Mouse (Mus musculus): ENCODE data around the gene Qtrt2.

Qtrt2 gene

DNA sequence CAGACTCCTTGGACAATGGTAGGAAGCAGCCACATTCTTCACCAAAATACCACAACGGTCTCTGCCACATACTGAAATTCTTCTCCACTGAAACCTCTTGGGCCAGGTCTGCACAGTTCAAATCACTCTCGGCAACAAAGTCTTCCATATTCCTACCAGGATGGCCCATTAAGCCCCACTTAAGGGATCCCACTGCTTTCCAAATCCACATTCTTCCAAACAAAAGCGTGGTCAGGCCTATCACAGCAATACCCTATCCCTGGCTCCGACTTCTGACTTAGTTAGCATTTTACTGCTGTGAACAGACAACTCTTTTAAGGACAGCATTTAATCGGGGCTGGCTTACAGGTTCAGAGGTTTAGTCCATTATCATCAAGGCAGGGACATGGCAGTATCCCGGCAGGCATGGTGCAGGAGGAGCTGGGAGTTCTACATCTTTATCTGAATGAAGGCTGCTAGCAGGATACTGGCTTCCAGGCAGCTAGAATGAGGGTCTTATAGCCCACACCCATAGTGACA, at the start of gene Qtrt2:
TSS of gene Qtrt2 (minus strand) at position 469 of the 519 bp plus-strand sequence.
- DNase-seq = no peak

DNA sequence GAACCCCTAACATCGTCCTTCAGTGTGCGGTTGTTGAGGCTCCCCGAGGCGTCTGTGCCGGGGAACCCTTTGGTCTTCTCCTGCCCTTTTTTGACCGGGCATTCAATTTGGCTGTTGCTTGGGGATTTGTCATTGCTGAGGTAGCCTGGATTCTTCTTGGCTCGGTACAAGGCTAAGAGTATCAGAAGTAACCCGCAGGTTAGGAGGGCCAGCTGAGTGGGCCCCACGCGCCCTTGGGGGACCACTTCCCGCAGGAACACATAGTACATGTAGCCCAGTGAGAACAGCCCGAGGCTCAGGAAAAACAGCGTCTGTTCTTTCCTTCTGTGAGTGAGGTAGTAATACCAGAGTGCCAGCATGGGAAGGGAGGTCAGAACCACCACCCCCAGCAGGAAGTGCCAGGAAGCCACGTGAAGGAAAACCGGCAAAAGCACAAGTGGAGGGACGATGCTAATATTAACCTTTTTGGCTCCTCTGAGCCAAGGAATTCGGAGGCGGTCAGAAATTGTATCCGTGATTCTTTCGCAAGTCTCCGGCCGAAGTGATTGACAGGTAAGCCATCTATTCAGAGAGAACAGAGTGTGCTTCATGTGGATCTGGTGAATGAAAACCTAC, 47.1 kb upstream of the Qtrt2 start:
- no peak for DNase-seq

DNA sequence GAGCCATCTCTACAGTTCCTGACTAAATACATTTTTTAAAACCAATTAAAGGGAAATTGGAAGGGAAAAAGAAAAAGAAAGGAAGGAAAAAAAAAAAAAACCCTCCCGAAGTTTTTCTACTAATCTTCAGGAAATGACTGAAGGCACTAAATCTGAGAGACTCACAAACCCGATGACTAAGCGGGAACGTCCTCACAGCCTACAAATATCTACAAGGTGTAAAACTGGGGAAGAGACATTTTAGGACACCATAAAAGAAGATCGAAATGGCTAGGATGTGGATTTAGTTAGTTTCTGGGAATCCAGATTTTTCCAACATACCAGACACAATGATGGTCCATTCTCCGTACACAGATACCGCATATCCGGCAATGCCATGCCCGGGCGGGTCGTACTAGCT, 46.5 kb upstream of the Qtrt2 start:
- no peak for DNase-seq

DNA sequence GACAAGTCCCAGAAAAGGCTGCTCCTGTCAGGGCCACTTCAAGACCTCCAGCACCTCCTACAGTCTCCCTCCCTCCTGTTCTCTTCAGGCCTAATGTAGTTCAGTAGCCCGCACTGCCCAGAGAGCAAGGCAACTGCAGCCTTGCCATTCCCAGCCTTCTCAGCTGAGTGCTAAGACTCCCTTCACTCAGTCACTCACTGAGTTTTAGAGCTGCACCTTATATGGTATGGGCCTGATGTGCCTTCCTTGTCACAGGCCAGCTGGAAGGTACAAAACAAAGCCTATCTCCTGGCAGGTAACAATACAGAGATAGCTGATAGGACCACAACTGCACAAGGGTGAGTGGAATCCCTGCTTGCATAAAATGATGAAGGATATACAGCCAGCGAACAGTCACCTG, 45.8 kb upstream of the Qtrt2 start:
- DNase-seq = no peak

DNA sequence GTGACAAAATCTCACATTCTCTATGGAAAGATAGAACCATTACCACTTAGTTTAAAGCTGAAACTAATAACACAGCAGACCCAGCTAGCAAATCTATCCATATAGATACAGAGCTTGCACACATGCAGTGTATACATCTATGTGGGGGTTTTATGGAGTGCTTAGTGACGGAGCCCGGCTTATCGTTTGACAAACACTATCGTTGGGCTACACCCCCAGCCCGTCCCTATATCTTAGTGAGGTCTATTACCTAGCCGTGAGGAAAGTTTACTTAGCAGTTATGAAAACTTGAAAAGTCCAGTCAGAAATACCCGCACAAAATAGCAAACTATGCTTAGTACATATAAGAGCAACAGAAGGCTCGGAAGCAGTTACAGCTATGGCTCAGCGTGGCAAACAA, 45.1 kb upstream of the Qtrt2 start:
- DNase-seq = no peak

DNA sequence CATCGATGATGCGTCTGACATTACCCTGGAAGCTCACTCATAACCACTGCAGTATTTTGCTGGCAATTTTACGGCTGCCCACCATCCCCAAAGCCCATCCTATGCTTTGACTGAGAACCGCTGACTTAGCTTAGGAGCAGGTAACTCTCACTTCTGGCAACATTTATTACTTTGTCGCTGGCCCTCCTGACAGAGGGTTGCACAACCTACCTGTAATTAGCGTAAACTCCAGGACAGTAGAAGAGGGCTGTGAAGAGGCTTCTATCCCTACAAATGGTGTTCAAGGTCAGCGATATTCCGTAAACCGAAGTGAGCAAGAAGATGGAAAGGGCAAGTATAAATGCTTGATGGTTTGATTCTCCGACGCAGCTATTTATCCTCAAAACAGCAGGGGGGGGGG, 44.6 kb upstream of the Qtrt2 start:
- no peak for DNase-seq

DNA sequence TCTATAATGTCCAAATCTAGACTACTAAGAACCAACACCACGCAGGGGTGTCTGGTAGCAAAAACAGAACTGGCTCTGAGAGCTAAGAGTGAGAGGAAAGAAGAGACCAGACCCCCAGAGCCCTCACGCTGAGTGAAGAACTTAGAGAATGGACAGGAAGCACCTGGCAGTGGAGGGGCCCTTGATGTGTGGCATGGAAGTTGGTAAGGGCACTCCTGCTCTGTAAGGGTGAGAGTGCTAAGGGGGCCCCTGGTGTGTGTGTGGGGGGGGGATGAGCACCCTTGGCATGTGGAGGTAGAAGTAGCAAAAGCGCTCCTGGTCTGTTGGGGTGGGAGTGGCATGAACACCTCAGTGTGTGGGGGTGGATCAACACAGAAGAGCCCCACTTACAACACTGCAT, 43.8 kb upstream of the Qtrt2 start:
- no peak for DNase-seq

DNA sequence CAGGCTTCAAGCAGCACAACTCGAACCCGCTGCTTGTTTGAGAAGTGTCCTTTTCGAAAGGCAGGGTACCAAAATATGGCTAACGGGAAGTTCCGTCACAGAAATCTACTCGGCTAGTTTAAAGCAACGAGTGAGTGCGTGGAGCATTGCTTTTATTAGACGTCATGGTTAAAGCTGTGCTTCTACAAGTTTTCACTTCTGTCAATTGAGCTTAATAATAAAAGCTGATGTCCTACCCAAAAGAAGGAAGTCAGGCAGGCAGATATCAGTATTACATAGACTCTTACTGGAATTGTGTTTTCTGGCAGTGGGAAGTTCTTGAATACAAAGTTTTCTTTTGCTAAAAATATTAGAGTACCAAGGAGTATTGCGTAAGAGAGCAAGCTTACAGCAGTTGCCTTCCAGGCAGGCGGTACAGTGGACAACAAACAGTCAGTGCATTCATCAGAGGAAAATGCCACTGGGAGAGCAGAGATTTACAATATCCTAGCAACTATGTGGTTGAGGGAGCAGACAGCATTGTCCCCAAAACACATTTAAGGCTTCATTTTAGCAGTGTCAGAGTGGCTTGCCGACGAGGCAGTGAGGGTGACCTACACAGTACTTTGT, 39.3 kb upstream of the Qtrt2 start:
- DNase-seq = no peak

DNA sequence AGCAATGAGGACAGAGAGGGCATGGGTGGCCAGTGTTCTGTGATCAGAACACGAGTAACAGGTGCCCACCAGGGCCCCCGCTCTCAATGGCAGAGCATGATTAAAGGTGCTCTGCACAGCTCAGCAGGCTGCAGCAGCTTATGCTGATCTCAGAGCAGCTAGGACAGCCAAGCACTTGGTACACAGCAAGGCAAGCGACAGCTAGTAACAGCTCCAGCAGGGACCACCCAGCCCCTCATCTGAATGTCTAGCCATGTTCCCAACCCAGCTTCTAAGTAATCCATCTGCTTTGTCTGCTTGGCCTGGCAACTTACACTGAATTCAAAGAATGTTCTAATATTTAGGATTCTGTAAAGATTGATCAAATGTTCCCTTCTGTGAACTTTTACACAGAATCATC, 37.2 kb upstream of the Qtrt2 start:
- DNase-seq = no peak

DNA sequence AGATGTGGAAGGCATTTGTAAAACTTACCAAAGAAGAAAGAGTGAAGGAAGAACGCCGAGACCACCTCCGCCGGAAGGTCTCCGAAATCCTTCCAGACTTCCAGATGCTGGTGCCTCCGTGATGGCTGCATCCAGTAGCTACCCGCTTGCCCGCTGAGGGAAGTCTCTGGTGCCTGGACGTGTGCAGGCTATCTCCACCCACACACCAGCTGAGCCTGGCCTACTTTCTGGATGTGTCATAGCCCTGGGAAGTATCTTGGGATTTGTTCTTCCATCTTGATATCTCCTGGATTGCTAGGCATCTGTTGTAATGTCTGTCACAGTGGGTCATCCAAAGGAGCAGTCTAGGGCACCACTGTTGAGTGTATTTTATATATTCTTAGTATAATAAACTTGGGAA, 36.7 kb upstream of the Qtrt2 start:
- DNase-seq = no peak

DNA sequence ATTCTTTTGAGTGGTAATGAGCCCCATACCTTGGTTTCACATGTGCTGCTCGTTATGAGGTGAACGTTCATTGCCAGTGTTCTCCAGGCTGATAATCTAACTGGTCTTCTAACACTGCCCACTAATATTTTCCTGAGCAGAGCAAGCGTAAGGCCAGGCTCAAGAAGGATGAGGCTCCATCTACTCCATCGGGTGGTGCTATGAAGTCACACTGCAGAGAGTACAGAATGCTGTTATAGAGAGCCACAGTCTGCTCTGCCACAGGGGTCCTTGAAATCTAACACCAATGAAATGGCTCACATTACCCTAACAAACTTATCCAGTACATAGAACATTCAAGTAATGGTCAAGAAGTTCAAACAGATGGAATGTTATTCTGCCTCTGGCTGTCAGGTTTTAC, 31.4 kb upstream of the Qtrt2 start:
- no peak for DNase-seq

DNA sequence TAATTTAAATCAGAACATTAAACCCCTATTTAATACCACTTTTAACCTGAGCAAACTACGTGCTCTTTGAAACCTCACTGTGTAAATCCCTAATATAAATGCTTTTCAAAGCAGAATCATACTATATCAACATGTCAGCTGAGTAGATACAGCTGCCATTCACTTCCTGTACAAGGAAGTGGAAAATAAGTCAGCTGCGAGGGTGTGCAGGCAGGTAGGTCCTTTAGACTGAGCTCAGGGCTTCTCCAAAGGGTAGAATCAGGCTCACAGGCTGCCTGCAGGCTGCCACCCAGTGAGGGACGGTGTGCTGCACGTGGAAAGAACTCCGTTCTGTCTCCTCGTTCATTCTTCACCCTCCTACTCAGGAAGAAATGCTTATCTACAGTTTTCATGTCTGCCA, 28.3 kb upstream of the Qtrt2 start:
- DNase-seq = no peak

DNA sequence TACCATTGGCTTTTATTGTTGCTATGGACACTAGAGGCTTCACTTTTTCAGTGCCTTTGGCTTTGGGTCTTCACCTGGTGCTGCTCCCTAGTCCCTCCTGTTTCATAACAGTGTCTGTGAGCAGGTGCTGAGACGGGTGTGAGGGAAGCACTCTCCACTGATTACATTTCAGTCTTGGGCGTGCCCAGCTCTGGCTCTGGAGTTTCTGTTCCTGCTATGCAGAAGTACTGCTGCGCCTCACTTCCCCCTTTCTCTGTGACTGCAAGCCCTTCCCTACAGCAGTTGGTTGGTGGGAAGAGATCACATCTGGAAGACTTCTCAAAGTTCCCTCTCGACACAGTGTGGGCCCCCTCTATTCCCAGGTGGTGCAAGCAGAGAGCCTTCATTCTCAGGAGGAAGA, 25.0 kb upstream of the Qtrt2 start:
- no peak for DNase-seq

DNA sequence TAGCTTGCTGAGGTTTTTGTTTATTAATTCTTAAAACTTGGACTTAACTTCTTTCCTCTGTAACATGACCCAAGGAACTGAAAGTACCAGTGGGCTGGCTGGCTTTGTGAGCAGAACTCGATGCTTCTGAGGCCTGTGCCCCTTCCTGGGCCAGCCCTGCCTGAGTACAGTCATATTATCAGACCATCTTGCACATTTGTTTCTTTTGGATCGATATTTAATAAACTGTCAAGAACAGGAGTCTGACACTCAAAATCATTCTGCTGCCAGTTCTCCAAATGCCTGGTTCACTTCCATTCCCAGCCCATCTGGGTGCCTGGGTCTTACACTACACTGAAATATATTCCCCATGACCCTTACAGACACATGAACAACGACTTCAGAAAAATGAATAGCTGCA, 19.3 kb upstream of the Qtrt2 start:
- no peak for DNase-seq

DNA sequence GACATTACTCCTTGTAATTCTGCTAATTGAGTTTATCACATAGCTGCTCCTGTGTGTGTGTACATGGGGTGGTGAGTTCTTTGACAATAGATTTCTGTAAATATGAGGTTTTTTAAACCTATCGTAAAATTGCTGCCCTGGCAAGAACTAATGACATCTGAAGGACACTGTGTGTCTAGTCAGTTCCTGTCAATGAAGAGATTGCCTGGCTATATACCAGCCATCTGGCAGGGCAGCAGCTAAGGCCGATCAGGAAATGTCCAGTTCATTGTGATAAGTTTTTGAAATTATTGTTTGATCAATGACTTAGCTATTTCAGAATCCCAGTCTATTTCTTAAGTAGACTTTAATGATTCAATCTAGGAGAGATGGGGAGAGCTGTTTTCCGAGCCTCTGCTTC, 18.7 kb upstream of the Qtrt2 start:
- DNase-seq = no peak

DNA sequence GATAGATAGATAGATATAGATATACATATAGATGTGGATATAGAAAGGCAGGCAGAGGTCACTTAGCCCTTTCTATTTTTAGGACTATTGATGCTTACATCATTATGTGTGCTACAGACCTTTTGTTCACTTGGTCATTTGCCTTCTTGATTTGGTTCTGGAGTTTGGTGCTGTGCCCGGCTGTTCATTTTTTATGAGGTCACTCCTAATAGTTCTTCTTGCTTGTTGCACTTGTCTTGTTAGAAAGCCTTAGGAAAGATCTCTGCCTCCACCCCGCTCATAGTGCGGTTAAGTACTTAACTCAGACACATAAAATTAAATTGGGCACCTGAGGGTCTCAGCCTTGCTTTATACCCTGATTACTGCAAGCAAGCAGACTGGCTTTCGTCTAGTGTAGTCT, 14.2 kb upstream of the Qtrt2 start:
- no peak for DNase-seq

DNA sequence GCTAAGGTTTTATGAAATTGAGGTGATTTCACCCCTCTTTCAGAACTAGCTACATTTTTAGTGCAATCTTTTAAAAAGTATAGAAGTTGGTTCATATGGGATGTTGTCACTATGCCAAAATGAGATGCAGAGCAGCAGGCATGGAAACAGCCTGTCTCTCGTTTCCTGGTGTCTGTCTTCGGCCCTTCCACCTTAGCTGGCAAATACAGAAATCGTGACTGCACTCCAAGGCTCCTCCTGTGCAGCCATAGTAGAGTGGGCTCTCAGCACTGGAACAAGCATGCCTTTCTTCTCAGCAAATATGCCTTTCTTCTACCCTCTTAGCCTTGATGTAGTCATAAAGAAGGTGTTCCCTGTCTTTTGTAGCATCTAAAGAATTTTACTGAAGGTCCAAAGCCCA, 9.3 kb upstream of the Qtrt2 start:
- no peak for DNase-seq

DNA sequence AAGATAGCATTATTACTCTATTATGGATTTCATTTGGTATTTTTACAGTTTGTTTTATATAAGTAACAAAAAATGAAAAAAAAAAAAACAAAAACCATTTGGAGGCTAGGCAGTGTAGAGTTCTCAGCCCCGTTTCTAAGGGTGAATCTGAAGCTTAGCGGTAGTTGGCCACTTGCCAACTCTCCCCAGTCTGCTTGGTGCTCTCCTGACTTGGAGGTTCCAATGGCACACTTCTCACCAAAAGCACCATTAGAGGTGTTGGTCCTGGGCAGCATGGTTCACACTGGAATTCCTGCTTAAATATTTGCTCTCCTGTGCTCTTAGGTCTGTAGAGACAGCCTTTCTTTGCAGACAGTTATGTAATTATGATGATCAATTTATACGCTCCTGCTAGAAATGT, 8.8 kb upstream of the Qtrt2 start:
- peak; percentile 42 to 70 for DNase-seq

DNA sequence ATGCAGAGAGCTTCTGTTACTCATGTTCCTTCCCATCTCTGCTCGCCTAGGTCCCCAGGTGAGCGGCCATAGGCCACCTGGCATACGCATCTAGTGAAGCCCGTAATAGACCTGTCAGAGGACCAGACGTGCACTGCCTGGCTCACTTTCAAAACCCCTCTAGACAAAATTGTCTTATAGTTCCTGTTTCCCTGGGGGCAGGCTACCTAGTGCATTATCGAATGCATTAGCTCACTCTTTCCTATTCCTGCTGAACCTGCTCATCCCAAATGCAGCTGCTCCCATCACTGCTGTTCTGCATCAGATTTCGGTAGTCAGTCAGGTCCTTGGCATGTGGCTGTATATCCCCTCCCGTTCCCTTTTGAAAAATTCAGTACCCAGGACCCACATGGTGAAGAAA, 8.2 kb upstream of the Qtrt2 start:
- DNase-seq = peak in 1 of 2 experiments; percentile 16

DNA sequence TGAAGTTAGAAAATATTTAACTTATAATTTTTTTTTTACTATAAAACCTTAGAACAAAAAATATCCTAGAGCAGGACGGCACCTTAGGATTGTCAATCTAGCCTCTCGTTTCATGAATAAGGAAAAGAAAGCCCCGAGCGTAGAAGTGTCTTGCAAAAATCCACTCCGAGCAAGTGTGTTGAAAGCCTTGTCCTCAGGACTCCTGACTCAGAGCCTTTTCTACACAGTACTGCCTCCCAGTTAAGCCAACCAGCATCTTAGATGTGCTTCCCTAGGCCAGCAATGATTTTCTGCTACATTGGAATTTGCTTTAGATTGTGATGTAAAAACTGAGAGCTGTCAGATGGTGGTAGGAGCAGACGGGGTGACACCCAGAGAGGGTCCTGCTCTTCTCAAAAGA, 6.4 kb upstream of the Qtrt2 start:
- no peak for DNase-seq

DNA sequence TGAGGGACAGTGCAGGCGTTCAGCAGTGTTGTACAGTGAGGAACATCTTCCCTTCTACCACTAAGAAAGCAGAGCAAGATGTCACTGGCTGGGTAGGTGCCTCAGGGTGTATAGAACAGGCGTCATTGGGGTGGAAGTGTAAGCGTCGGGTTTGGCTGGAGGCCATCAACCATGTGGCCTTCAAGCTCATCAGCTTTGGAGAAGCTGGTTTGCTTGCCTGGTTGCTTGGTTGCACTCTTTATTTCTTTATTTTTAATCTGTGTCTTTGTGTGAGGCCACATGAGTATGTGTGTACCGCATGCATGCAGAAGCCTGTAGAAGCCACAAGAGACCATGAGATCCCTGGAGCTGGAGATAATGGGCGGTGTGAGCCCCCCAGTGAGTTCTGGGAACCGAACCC, 5.7 kb upstream of the Qtrt2 start:
- no peak for DNase-seq

DNA sequence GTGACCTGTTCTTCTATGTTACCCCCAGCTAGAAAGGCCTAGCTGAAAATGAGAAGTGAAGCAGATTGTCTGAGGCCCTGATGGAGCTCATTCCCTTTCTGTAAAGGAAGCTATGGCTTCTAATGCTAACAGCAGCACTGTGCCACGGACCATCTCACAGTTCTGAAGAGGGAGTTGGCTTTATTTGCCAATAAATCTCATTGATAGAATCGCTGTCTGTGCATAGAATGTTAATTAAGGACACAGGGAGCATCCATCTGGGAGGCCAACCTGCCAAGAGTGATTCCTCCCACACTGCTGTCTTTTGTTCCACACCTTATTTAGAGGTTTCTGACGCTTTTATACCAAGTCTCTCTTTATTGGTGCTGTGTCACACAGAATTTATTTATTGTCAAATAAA, 4.9 kb upstream of the Qtrt2 start:
- DNase-seq = no peak

DNA sequence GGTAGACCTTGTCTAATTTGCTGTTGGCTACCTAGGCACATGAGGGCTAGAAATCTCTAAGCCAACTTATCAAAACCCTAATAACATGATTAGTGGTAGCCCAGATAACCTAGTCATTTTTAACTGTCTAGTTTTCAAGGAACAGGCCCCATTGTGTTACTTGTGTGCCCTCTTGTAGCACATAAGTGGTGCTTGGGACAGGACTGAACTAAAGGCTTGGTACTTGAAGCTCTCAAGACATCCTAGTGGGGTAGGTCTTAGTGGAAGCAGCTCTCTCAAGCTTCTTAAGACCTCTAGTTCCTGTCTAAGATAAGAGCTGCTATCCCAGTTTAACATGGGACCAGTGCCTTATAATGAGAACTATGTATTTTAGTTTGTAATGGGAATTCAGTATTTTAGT, 4.0 kb upstream of the Qtrt2 start:
- DNase-seq = no peak

DNA sequence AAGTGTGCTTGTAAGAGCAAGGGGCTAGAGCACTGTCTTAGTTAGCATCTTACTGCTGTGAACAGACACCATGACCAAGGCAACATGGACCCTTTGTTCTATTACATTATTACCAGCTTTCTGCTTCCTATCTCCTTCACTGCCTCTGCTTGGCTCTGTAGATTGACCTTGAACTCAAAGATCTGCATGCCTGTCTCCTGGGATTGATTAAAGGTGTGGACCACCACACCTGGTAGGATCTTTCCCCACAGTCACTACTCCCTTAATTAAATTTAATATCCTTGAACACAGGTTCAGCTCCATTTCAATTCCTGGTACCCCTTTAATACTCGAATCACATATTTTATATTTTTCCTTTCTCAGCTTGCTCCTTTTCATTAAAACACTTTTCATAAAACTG, 763 bp downstream of the Qtrt2 start:
- DNase-seq = no peak

DNA sequence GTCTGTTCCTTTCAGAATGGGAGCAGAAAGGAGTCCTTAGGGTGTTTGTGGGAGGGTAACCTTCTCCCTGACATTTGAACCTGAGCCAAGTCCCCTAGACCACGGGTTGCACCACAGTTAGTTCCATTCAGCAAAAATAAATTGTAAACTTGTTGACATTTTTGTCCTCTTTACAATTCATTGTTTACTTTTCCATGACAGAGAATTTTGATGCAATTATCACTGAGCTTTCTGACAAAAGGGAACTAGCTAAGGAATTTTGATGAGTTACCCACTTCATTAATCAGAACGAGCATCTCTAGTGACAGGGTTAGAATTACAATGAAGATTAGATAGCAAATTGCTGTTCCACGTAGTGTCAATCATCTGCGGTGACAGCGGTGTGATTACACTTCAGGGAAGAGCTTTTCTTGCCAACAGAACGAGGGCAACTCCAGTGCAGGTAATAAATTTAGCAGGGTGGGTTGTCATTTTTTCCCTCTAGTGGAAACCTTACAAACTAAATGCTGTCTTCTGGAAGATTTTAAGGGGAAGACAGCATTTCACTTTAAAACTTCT, 1.5 kb downstream of the Qtrt2 start:
- no peak for DNase-seq
